Mouse (Mus musculus): Measurements from ENCODE around the gene Lgalsl. TPM values are rescaled to one million over a fixed set of nuclear protein-coding genes. Genes with fewer than 3 reads are reported as not detected.

The Lgalsl gene
- polyA plus RNA-seq (2015; fragmentation: Nextera tagmentation; extraction: Ambion mirVana): 92.2 and 99.1 TPM in 2 replicates

- Histone ChIP-seq H3K4me1 (ENCODE audit: control insufficient read depth, insufficient read depth, low read length) (peaks cover 24% of the 10 kb centered on the region), H3K27ac (ENCODE audit: low read length) (peak within 1 kb of the TSS; percentile 91), H3K27me3 (ENCODE audit: control insufficient read depth, insufficient read depth, low read depth, low read length) (no peaks in the 10 kb centered on the region), H3K36me3 (ENCODE audit: control insufficient read depth, insufficient read depth, low read length) (no peaks in the 10 kb centered on the region; the same call in 1 of the 2 replicates), H3K4me3 (ENCODE audit: low read depth, low read length) (peak within 1 kb of the TSS; percentile 80), H3K9ac (ENCODE audit: low read depth, low read length) (peak within 1 kb of the TSS; percentile 94), H3K9me3 (replicated peaks; ENCODE audit: control insufficient read depth, low read length, poor library complexity, severe bottlenecking) (no peaks in the 10 kb centered on the region), H3K4me2 (ENCODE audit: low read length) (peak within 1 kb of the TSS; percentile 84)
- ATAC-seq: peak; percentile 87
- under 1% methylated on average over 81 of the region's 102 CpGs for WGBS
These were observed at the start of gene Lgalsl for GRCm38 (mm10) chr11:20830686-20831505. Gene Lgalsl, minus strand, starts transcription at chr11:20831056.

GRCm38 (mm10) chr11:20878644-20879043 lies 47.8 kb upstream of the Lgalsl start:
- Histone ChIP-seq H3K9me3 (replicated peaks; ENCODE audit: control insufficient read depth, low read length, poor library complexity, severe bottlenecking) (no peaks in the 10 kb centered on the region), H3K4me2 (ENCODE audit: low read length) (no peak overlapping the region), H3K27ac (ENCODE audit: low read length) (no peak overlapping the region), H3K4me1 (ENCODE audit: control insufficient read depth, insufficient read depth, low read length) (no peaks in the 10 kb centered on the region), H3K27me3 (ENCODE audit: control insufficient read depth, insufficient read depth, low read depth, low read length) (no peaks in the 10 kb centered on the region), H3K4me3 (ENCODE audit: low read depth, low read length) (no peak overlapping the region), H3K36me3 (ENCODE audit: control insufficient read depth, insufficient read depth, low read length) (no peaks in the 10 kb centered on the region), H3K9ac (ENCODE audit: low read depth, low read length) (no peak overlapping the region)
- peak; percentile 36; the same call in 1 of the 2 replicates for ATAC-seq
- WGBS: 90% methylated on average over 5 of the region's 5 CpGs

- Histone ChIP-seq H3K36me3 (ENCODE audit: control insufficient read depth, insufficient read depth, low read length) (no peaks in the 10 kb centered on the region), H3K4me1 (ENCODE audit: control insufficient read depth, insufficient read depth, low read length) (no peaks in the 10 kb centered on the region), H3K9ac (ENCODE audit: low read depth, low read length) (no peak overlapping the region), H3K4me3 (ENCODE audit: low read depth, low read length) (no peak overlapping the region), H3K27ac (ENCODE audit: low read length) (no peak overlapping the region), H3K4me2 (ENCODE audit: low read length) (no peak overlapping the region), H3K27me3 (ENCODE audit: control insufficient read depth, insufficient read depth, low read depth, low read length) (no peaks in the 10 kb centered on the region), H3K9me3 (replicated peaks; ENCODE audit: control insufficient read depth, low read length, poor library complexity, severe bottlenecking) (no peaks in the 10 kb centered on the region)
- 84% methylated on average over 3 of the region's 3 CpGs for WGBS
- ATAC-seq: no peak
These were observed 46.8 kb upstream of the Lgalsl start for GRCm38 (mm10) chr11:20877578-20878096.

GRCm38 (mm10) chr11:20873386-20873785 lies 42.5 kb upstream of the Lgalsl start:
- ATAC-seq: no peak
- 73% methylated on average over 5 of the region's 5 CpGs for WGBS
- Histone ChIP-seq H3K36me3 (ENCODE audit: control insufficient read depth, insufficient read depth, low read length) (no peaks in the 10 kb centered on the region), H3K4me1 (ENCODE audit: control insufficient read depth, insufficient read depth, low read length) (no peaks in the 10 kb centered on the region), H3K4me2 (ENCODE audit: low read length) (no peak overlapping the region), H3K4me3 (ENCODE audit: low read depth, low read length) (no peak overlapping the region), H3K27me3 (ENCODE audit: control insufficient read depth, insufficient read depth, low read depth, low read length) (no peaks in the 10 kb centered on the region), H3K9me3 (replicated peaks; ENCODE audit: control insufficient read depth, low read length, poor library complexity, severe bottlenecking) (no peaks in the 10 kb centered on the region), H3K9ac (ENCODE audit: low read depth, low read length) (no peak overlapping the region), H3K27ac (ENCODE audit: low read length) (no peak overlapping the region)

- H3K9ac ChIP-seq (ENCODE audit: low read depth, low read length): no peak overlapping the region
- H3K4me3 ChIP-seq (ENCODE audit: low read depth, low read length): no peak overlapping the region
- no peaks in the 10 kb centered on the region for H3K9me3 ChIP-seq (replicated peaks; ENCODE audit: control insufficient read depth, low read length, poor library complexity, severe bottlenecking)
- H3K4me2 ChIP-seq (ENCODE audit: low read length): no peak overlapping the region
- no peak overlapping the region for H3K27ac ChIP-seq (ENCODE audit: low read length)
- H3K4me1 ChIP-seq (ENCODE audit: control insufficient read depth, insufficient read depth, low read length): no peaks in the 10 kb centered on the region
- no peak for ATAC-seq
- H3K36me3 ChIP-seq (ENCODE audit: control insufficient read depth, insufficient read depth, low read length): no peaks in the 10 kb centered on the region
- 89% methylated on average over 7 of the region's 7 CpGs for WGBS
- H3K27me3 ChIP-seq (ENCODE audit: control insufficient read depth, insufficient read depth, low read depth, low read length): no peaks in the 10 kb centered on the region
These were observed 42.1 kb upstream of the Lgalsl start for GRCm38 (mm10) chr11:20872911-20873310.

DNA sequence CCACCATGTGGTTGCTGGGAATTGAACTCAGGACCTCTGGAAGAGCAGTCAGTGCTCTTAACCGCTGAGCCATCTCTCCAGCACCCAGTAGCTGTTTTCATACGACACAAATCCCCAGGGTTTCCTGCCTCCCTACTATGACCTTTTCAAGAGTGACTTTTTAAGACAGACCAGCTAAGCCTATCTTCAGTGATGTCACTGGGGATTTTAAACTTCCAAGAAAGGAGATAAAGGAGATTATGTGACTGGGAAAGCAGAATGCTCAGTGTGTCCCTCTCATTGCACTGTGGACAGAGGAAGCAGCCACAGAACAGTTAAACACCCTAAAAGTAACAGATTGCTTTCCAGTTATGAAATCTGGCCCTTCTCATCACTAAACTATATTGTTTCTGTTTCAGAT lies 41.6 kb upstream of the Lgalsl start:
- H3K4me2 ChIP-seq (ENCODE audit: low read length): no peak overlapping the region
- no peak overlapping the region for H3K27ac ChIP-seq (ENCODE audit: low read length)
- no peak overlapping the region for H3K4me3 ChIP-seq (ENCODE audit: low read depth, low read length)
- H3K4me1 ChIP-seq (ENCODE audit: control insufficient read depth, insufficient read depth, low read length): no peaks in the 10 kb centered on the region
- no peak overlapping the region for H3K9ac ChIP-seq (ENCODE audit: low read depth, low read length)
- WGBS: 78% methylated on average over 2 of the region's 2 CpGs
- ATAC-seq: no peak
- H3K27me3 ChIP-seq (ENCODE audit: control insufficient read depth, insufficient read depth, low read depth, low read length): no peaks in the 10 kb centered on the region
- no peaks in the 10 kb centered on the region for H3K36me3 ChIP-seq (ENCODE audit: control insufficient read depth, insufficient read depth, low read length)
- H3K9me3 ChIP-seq (replicated peaks; ENCODE audit: control insufficient read depth, low read length, poor library complexity, severe bottlenecking): no peaks in the 10 kb centered on the region

GRCm38 (mm10) chr11:20869927-20870326 lies 39.1 kb upstream of the Lgalsl start:
- no peaks in the 10 kb centered on the region for H3K9me3 ChIP-seq (replicated peaks; ENCODE audit: control insufficient read depth, low read length, poor library complexity, severe bottlenecking)
- H3K9ac ChIP-seq (ENCODE audit: low read depth, low read length): no peak overlapping the region
- ATAC-seq: no peak
- H3K27me3 ChIP-seq (ENCODE audit: control insufficient read depth, insufficient read depth, low read depth, low read length): no peaks in the 10 kb centered on the region
- H3K36me3 ChIP-seq (ENCODE audit: control insufficient read depth, insufficient read depth, low read length): no peaks in the 10 kb centered on the region
- no peak overlapping the region for H3K4me2 ChIP-seq (ENCODE audit: low read length)
- no peak overlapping the region for H3K27ac ChIP-seq (ENCODE audit: low read length)
- no peak overlapping the region for H3K4me3 ChIP-seq (ENCODE audit: low read depth, low read length)
- no peaks in the 10 kb centered on the region for H3K4me1 ChIP-seq (ENCODE audit: control insufficient read depth, insufficient read depth, low read length)
- 95% methylated on average over 2 of the region's 2 CpGs for WGBS

DNA sequence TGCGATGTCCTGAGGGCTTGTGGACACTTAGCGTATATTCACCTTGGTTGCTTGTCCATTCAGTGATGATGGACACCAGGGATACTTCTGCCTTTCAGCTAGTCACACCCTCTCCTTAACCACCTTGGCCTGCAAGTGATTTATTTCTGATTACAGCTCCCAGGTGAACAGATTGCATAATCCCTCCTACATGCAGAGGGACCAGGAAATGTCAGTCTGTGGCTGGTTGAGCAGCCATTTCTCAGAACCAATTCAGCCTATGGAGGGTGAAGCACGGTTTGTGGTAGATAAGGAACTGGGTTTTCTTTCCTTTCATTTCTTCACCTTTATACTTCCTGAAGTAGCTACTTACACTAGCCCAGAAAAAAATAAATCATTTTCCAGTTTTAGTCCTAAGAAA lies 34.6 kb upstream of the Lgalsl start:
- no peaks in the 10 kb centered on the region for H3K4me1 ChIP-seq (ENCODE audit: control insufficient read depth, insufficient read depth, low read length)
- no peak for ATAC-seq
- H3K27ac ChIP-seq (ENCODE audit: low read length): no peak overlapping the region
- no peak overlapping the region for H3K4me3 ChIP-seq (ENCODE audit: low read depth, low read length)
- H3K27me3 ChIP-seq (ENCODE audit: control insufficient read depth, insufficient read depth, low read depth, low read length): no peaks in the 10 kb centered on the region
- no peaks in the 10 kb centered on the region for H3K9me3 ChIP-seq (replicated peaks; ENCODE audit: control insufficient read depth, low read length, poor library complexity, severe bottlenecking)
- H3K36me3 ChIP-seq (ENCODE audit: control insufficient read depth, insufficient read depth, low read length): no peaks in the 10 kb centered on the region
- H3K9ac ChIP-seq (ENCODE audit: low read depth, low read length): no peak overlapping the region
- H3K4me2 ChIP-seq (ENCODE audit: low read length): no peak overlapping the region
- WGBS: 95% methylated on average over 3 of the region's 3 CpGs

DNA sequence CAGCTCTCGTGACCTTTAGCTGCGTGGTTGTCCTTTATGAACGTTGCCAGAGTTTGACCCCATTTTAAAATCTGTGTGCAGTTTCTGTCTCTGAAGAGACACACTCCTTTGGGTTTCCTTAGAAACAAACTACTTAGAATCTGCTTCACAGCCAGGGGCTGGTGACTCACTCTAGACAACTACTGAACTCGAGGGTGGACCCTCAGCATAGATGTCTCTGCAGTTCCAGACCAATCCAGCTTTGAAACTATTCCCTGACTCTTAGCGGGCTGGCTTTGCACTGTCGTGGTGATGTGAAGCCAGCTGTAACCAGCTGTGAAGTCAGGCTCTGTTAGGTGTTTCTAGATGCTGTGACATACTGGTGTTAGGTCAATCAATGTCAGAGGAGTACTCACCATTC lies 33.8 kb upstream of the Lgalsl start:
- no peak for ATAC-seq
- Histone ChIP-seq H3K9me3 (replicated peaks; ENCODE audit: control insufficient read depth, low read length, poor library complexity, severe bottlenecking) (no peaks in the 10 kb centered on the region), H3K4me2 (ENCODE audit: low read length) (no peak overlapping the region), H3K27me3 (ENCODE audit: control insufficient read depth, insufficient read depth, low read depth, low read length) (no peaks in the 10 kb centered on the region), H3K4me1 (ENCODE audit: control insufficient read depth, insufficient read depth, low read length) (no peaks in the 10 kb centered on the region), H3K27ac (ENCODE audit: low read length) (no peak overlapping the region), H3K9ac (ENCODE audit: low read depth, low read length) (no peak overlapping the region), H3K4me3 (ENCODE audit: low read depth, low read length) (no peak overlapping the region), H3K36me3 (ENCODE audit: control insufficient read depth, insufficient read depth, low read length) (no peaks in the 10 kb centered on the region)
- 73% methylated on average over 6 of the region's 6 CpGs for WGBS

Data from midbrain, embryonic 16.5 days (tissue).